21 mouse cellular contexts compared by ENCODE assay signal in genomic region chr7:39789880-39790279, GRCm38 (mm10).
DNase-seq lines count a peak whose midpoint lies in the region; ATAC-seq and TF ChIP-seq lines count a peak whose summit lies in the region.
"Had no signal": no experiment of that assay in that cellular context is flagged by ENCODE, and none has a peak within 500 bp of the region (broad histone marks: within the 10 kb centered on the region; RNA-seq: fewer than 3 reads in every experiment).

No protein-coding gene starts in this region.

- H3K4me2 ChIP-seq in midbrain, postnatal 0 days (ENCODE audit: low read depth, low read length, poor library complexity, severe bottlenecking) = no peak overlapping the region
- no peak overlapping the region for H3K4me2 ChIP-seq in midbrain, embryonic 13.5 days (replicated peaks)
- H3K4me2 ChIP-seq: embryonic facial prominence, embryonic 12.5 days; forebrain, embryonic 13.5 days had no signal

- H3K27me3 ChIP-seq in midbrain, postnatal 0 days (ENCODE audit: insufficient read depth, low read length) = no peaks in the 10 kb centered on the region
- no peaks in the 10 kb centered on the region for H3K27me3 ChIP-seq in midbrain, embryonic 13.5 days
- H3K27me3 ChIP-seq: embryonic facial prominence, embryonic 12.5 days; forebrain, embryonic 13.5 days had no signal

- no peaks in the 10 kb centered on the region for H3K9me3 ChIP-seq in midbrain, postnatal 0 days (ENCODE audit: low read length)
- H3K9me3 ChIP-seq in midbrain, embryonic 13.5 days = no peaks in the 10 kb centered on the region
- H3K9me3 ChIP-seq: embryonic facial prominence, embryonic 10.5 days; embryonic facial prominence, embryonic 12.5 days; forebrain, embryonic 13.5 days had no signal

- H3K4me1 ChIP-seq in midbrain, postnatal 0 days (ENCODE audit: insufficient read depth, low read length) = no peaks in the 10 kb centered on the region
- H3K4me1 ChIP-seq in midbrain, embryonic 13.5 days (replicated peaks) = no peaks in the 10 kb centered on the region
- H3K4me1 ChIP-seq: embryonic facial prominence, embryonic 10.5 days; embryonic facial prominence, embryonic 12.5 days; forebrain, embryonic 13.5 days had no signal

- no peak for ATAC-seq in midbrain, postnatal 0 days (ENCODE audit: low FRiP score)
- no peak for ATAC-seq in midbrain, embryonic 13.5 days
- ATAC-seq: activated CD4-positive, CD25-positive, alpha-beta regulatory T cell, adult 4 months; forebrain, embryonic 13.5 days; Patski had no signal

- TF ChIP-seq POLR2A in brain, embryonic 14.5 days (IDR thresholded peaks at IDR 0.05; ENCODE audit: borderline replicate concordance, extremely low read depth, insufficient read depth, insufficient read length, poor library complexity, severe bottlenecking) = no peak

- TF ChIP-seq CTCF in midbrain, postnatal 0 days (IDR thresholded peaks at IDR 0.05) = no peak
- no peak for TF ChIP-seq CTCF in brain, embryonic 14.5 days (IDR thresholded peaks at IDR 0.05; ENCODE audit: borderline replicate concordance, extremely low read depth, insufficient read depth, insufficient read length)

- no peak overlapping the region for H3K4me3 ChIP-seq in midbrain, postnatal 0 days (ENCODE audit: low read depth, low read length)
- no peak overlapping the region for H3K4me3 ChIP-seq in midbrain, embryonic 13.5 days (replicated peaks)
- H3K4me3 ChIP-seq: embryonic facial prominence, embryonic 10.5 days; embryonic facial prominence, embryonic 12.5 days; forebrain, embryonic 13.5 days had no signal

- H3K36me3 ChIP-seq in midbrain, postnatal 0 days (ENCODE audit: insufficient read depth, low read length) = no peaks in the 10 kb centered on the region
- no peaks in the 10 kb centered on the region for H3K36me3 ChIP-seq in midbrain, embryonic 13.5 days
- H3K36me3 ChIP-seq: embryonic facial prominence, embryonic 10.5 days; embryonic facial prominence, embryonic 12.5 days had no signal

- no peak overlapping the region for H3K9ac ChIP-seq in midbrain, postnatal 0 days (replicated peaks; ENCODE audit: low read length, poor library complexity, severe bottlenecking)
- H3K9ac ChIP-seq in midbrain, embryonic 13.5 days (replicated peaks) = no peak overlapping the region
- H3K9ac ChIP-seq: embryonic facial prominence, embryonic 12.5 days; forebrain, embryonic 13.5 days; forebrain, postnatal 0 days had no signal

- H3K27ac ChIP-seq in midbrain, postnatal 0 days (ENCODE audit: low read depth, low read length) = no peak overlapping the region
- H3K27ac ChIP-seq in midbrain, embryonic 13.5 days = no peak overlapping the region
- H3K27ac ChIP-seq: embryonic facial prominence, embryonic 10.5 days; embryonic facial prominence, embryonic 12.5 days; forebrain, embryonic 13.5 days had no signal

- WGBS in midbrain, postnatal 0 days = 82% methylated on average over 4 of the region's 4 CpGs
- WGBS in midbrain, embryonic 13.5 days = 86% methylated on average over 4 of the region's 4 CpGs

- peak; percentile 57 for DNase-seq in heart, adult 11 months
- no peak for DNase-seq in heart, postnatal 4 days
- DNase-seq in midbrain, postnatal 0 days (ENCODE audit: low spot score) = peak; percentile 19
- peak; percentile 51 for DNase-seq in Muller cell, postnatal 12 days (ENCODE audit: inconsistent ontology term)
- DNase-seq in brain, embryonic 14.5 days (ENCODE audit: low read depth) = peak; percentile 41
- DNase-seq in cerebellum, adult 9-11 months = no peak
- DNase-seq: adrenal gland, adult 8-10 months; adrenal gland, postnatal 14 days; adrenal gland, postnatal 36 days; cerebellum, adult 11 months; cerebellum, adult 18-20 months; cerebellum, adult 8-10 months; cerebellum, postnatal 10 days; cerebellum, postnatal 25 days had no signal

Comparison
In these comparisons a context has a peak if more than half of its experiments do, and no peak if none do; other contexts are left out.
1. DNase-seq: peak in heart, adult 11 months (single experiment), midbrain, postnatal 0 days (single experiment), Muller cell, postnatal 12 days (single experiment) and brain, embryonic 14.5 days (single experiment); none in heart, postnatal 4 days (single experiment) and cerebellum, adult 9-11 months (single experiment).